Mouse (Mus musculus) liver, postnatal 0 days (tissue): ENCODE data around the gene Hyal1.

ENCODE experiments used
- CTCF ChIP-seq: sonication (generic); IDR thresholded peaks from 2 replicates; pipeline ENCODE4 v1.5.1; 2016; ENCODE audit warnings: antibody characterized with exemption, low read depth
- EP300 ChIP-seq: IDR thresholded peaks from 2 replicates; pipeline ENCODE4 v1.6.1; 2016; ENCODE audit warnings: antibody characterized with exemption, low read depth, mild to moderate bottlenecking

DNA sequence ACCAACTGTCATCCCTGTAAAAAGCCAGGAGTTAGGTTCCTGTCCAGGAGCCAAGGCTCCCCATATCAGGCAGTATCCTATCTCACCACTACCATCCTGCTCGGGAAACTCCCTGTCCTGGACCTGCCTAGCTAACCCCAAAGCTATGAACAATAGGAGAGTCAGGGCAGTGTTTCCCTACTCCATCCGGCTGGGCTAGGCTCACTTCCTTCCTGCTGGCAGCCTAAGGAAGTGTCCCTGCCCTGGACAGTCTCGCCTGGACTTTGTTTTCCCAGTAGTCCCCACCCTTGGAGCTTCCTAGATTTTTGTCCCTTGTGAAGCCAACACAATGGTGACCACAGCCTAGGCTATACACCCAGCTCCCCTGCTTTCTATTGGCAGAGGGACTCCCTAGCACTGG lies 9.9 kb upstream of the Hyal1 start:
- TF ChIP-seq CTCF = no peak
- 0 out of 2 replicates have a peak, but pooled peaks have one; percentile 16 for TF ChIP-seq EP300
